Mouse (Mus musculus): ENCODE results near the gene Lonrf3.
A peak's percentile ranks its signal among the peaks of the same experiment; 100 is the strongest.

The Lonrf3 gene

GRCm38 (mm10) chrX:36328271-36329039 lies at the start of gene Lonrf3:
Gene Lonrf3 (plus strand): TSS chrX:36328353.
- DNase-seq: peak; percentile 73

GRCm38 (mm10) chrX:36278750-36279149 lies 49.4 kb upstream of the Lonrf3 start:
- DNase-seq: no peak

GRCm38 (mm10) chrX:36311420-36311819 lies 16.7 kb upstream of the Lonrf3 start:
- DNase-seq: no peak

GRCm38 (mm10) chrX:36327491-36328255 lies 480 bp upstream of the Lonrf3 start:
- peak; percentile 28 to 31 for DNase-seq

- DNase-seq: peak; percentile 5 to 9
These were observed 992 bp downstream of the Lonrf3 start for GRCm38 (mm10) chrX:36329040-36329649.

- DNase-seq: peak; percentile 73 to 76
These were observed 1.8 kb downstream of the Lonrf3 start for GRCm38 (mm10) chrX:36329849-36330411.

- peak; percentile 10 to 19 for DNase-seq
These were observed 24.3 kb downstream of the Lonrf3 start for GRCm38 (mm10) chrX:36352446-36352845.

- no peak for DNase-seq
These were observed 57.2 kb downstream of the Lonrf3 start for GRCm38 (mm10) chrX:36385340-36385739.

- DNase-seq: no peak
These were observed 61.8 kb downstream of the Lonrf3 start for GRCm38 (mm10) chrX:36389971-36390370.

- no peak for DNase-seq
These were observed 62.4 kb downstream of the Lonrf3 start for GRCm38 (mm10) chrX:36390503-36390902.

- DNase-seq: no peak
These were observed 64.5 kb downstream of the Lonrf3 start for GRCm38 (mm10) chrX:36392672-36393071.

GRCm38 (mm10) chrX:36393279-36393678 lies 65.1 kb downstream of the Lonrf3 start:
- DNase-seq: no peak

- DNase-seq: no peak
These were observed 72.8 kb downstream of the Lonrf3 start, which contains the start of gene Gm6268 for GRCm38 (mm10) chrX:36400980-36401379. Gene Gm6268 (plus strand): TSS chrX:36401280.

GRCm38 (mm10) chrX:36402316-36402715 lies 74.2 kb downstream of the Lonrf3 start:
- DNase-seq: no peak
